Mouse (Mus musculus) intestine, embryonic 14.5 days (tissue): ENCODE results near the gene Dnase1l3. TPM values are rescaled to one million over a fixed set of nuclear protein-coding genes. Genes with fewer than 3 reads are reported as not detected.

Experiments
- ATAC-seq: fragments of 200-750 bp; cut with Nextera tagmentation; replicated peaks from 2 replicates; pipeline ENCODE4 v1.8.0; 2017; ENCODE audit warnings: low read depth, moderate number of reproducible peaks, moderate TSS enrichment, moderate library complexity; ENCODE audit not compliant: low FRiP score, low TSS enrichment
- DNase-seq: peaks from one replicate; pipeline ENCODE4 v3.0.0-alpha.2; 2018; ENCODE audit warnings: low spot score
- H3K27ac ChIP-seq: fragments of 300-500 bp; sonication (generic); 2 replicates; pipeline ENCODE4 v1.5.1; 2014; ENCODE audit warnings: low read depth, mild to moderate bottlenecking, control low read depth
- H3K27me3 ChIP-seq: fragments of 300-500 bp; sonication (generic); replicated peaks from 2 replicates; pipeline ENCODE4 v1.6.1; 2014; ENCODE audit warnings: low read length, control low read depth; ENCODE audit not compliant: control insufficient read depth, insufficient read depth
- H3K36me3 ChIP-seq: fragments of 300-500 bp; sonication (generic); 2 replicates; pipeline ENCODE4 v1.6.1; 2014; ENCODE audit warnings: low read length, control low read depth; ENCODE audit not compliant: control insufficient read depth, insufficient read depth
- H3K4me1 ChIP-seq: fragments of 300-500 bp; sonication (generic); replicated peaks from 2 replicates; pipeline ENCODE4 v1.6.1; 2014; ENCODE audit warnings: low read length, control low read depth, mixed read lengths; ENCODE audit not compliant: control insufficient read depth, insufficient read depth
- H3K4me2 ChIP-seq: fragments of 300-500 bp; sonication (generic); 2 replicates; pipeline ENCODE4 v1.6.1; 2014; ENCODE audit warnings: low read length
- H3K4me3 ChIP-seq: fragments of 300-500 bp; sonication (generic); 2 replicates; pipeline ENCODE4 v1.5.1; 2014; ENCODE audit warnings: low read depth, low read length, control low read depth, mixed read lengths
- H3K9ac ChIP-seq: fragments of 300-500 bp; sonication (generic); 2 replicates; pipeline ENCODE4 v1.6.1; 2014; ENCODE audit warnings: mild to moderate bottlenecking, low read length
- H3K9me3 ChIP-seq: fragments of 300-500 bp; sonication (generic); 2 replicates; pipeline ENCODE4 v1.6.1; 2016; ENCODE audit warnings: low read length, control low read depth; ENCODE audit not compliant: control insufficient read depth
- WGBS: fragments of 180-500 bp; shearing (Covaris S2); extraction: QIAGEN DNeasy Blood & Tissue Kit; methylation state at CpG from one replicate; pipeline ENCODE4 v1.1.7; 2014; 5-methylcytosine and 5-hydroxymethylcytosine counted together
- polyA plus RNA-seq: library from polyadenylated mRNA; unstranded; fragments of >200 nt; fragmentation: Nextera tagmentation; extraction: Ambion mirVana; gene quantifications from 2 replicates; pipeline ENCODE4 v1.2.1, GENCODE M21; 2014

Gene Dnase1l3
- 1.1 TPM in 2 replicates for polyA plus RNA-seq

- no peaks in the 10 kb centered on the region for H3K27me3 ChIP-seq
- ATAC-seq (peak; percentile 47; the same call in 1 of the 2 replicates), DNase-seq (no peak)
- no peaks in the 10 kb centered on the region for H3K36me3 ChIP-seq
- no peaks in the 10 kb centered on the region; the same call in 1 of the 2 replicates for H3K4me1 ChIP-seq
- H3K4me3 ChIP-seq = no peak within 1 kb of the TSS
- no peak within 1 kb of the TSS for H3K4me2 ChIP-seq
- H3K27ac ChIP-seq = no peak within 1 kb of the TSS
- no peak within 1 kb of the TSS for H3K9ac ChIP-seq
- WGBS = 66% methylated on average over 8 of the region's 8 CpGs
- no peaks in the 10 kb centered on the region for H3K9me3 ChIP-seq
Observed at GRCm38 (mm10) chr14:7994271-7994767, at the start of gene Dnase1l3. Gene Dnase1l3, minus strand, starts transcription at chr14:7994573.

- no peak overlapping the region for H3K9ac ChIP-seq
- no peaks in the 10 kb centered on the region for H3K27me3 ChIP-seq
- no peak overlapping the region for H3K27ac ChIP-seq
- WGBS = 91% methylated on average over 9 of the region's 9 CpGs
- no peak for ATAC-seq
- no peak overlapping the region for H3K4me2 ChIP-seq
- no peaks in the 10 kb centered on the region for H3K4me1 ChIP-seq
- no peaks in the 10 kb centered on the region for H3K9me3 ChIP-seq
- no peak for DNase-seq
- peaks cover 8% of the 10 kb centered on the region for H3K36me3 ChIP-seq
- no peak overlapping the region for H3K4me3 ChIP-seq
Observed at GRCm38 (mm10) chr14:8042577-8042976, 48.2 kb upstream of the Dnase1l3 start.

GRCm38 (mm10) chr14:8042120-8042519 is 47.7 kb upstream of the Dnase1l3 start:
- H3K9ac ChIP-seq = no peak overlapping the region
- H3K27ac ChIP-seq = no peak overlapping the region
- no peak overlapping the region for H3K4me2 ChIP-seq
- 86% methylated on average over 2 of the region's 2 CpGs for WGBS
- no peak overlapping the region for H3K4me3 ChIP-seq
- H3K27me3 ChIP-seq = no peaks in the 10 kb centered on the region
- no peaks in the 10 kb centered on the region for H3K9me3 ChIP-seq
- peaks cover 7% of the 10 kb centered on the region for H3K36me3 ChIP-seq
- no peak for ATAC-seq
- no peak for DNase-seq
- no peaks in the 10 kb centered on the region for H3K4me1 ChIP-seq

- H3K27me3 ChIP-seq = no peaks in the 10 kb centered on the region
- no peaks in the 10 kb centered on the region for H3K9me3 ChIP-seq
- no peaks in the 10 kb centered on the region for H3K4me1 ChIP-seq
- H3K27ac ChIP-seq = no peak overlapping the region
- H3K9ac ChIP-seq = no peak overlapping the region
- no peak overlapping the region for H3K4me3 ChIP-seq
- DNase-seq = no peak
- H3K4me2 ChIP-seq = no peak overlapping the region
- H3K36me3 ChIP-seq = no peaks in the 10 kb centered on the region
- no peak for ATAC-seq
- WGBS = 88% methylated on average over 12 of the region's 12 CpGs
Observed at GRCm38 (mm10) chr14:8040911-8041678, 46.7 kb upstream of the Dnase1l3 start.

GRCm38 (mm10) chr14:8040179-8040578 is 45.8 kb upstream of the Dnase1l3 start:
- Histone ChIP-seq H3K4me1 (no peaks in the 10 kb centered on the region), H3K4me2 (no peak overlapping the region), H3K27ac (no peak overlapping the region), H3K4me3 (no peak overlapping the region), H3K9me3 (no peaks in the 10 kb centered on the region), H3K36me3 (no peaks in the 10 kb centered on the region), H3K9ac (no peak overlapping the region), H3K27me3 (no peaks in the 10 kb centered on the region)
- 74% methylated on average over 3 of the region's 3 CpGs for WGBS
- DNase-seq (peak; percentile 23), ATAC-seq (no peak)

GRCm38 (mm10) chr14:8038791-8039448 is 44.5 kb upstream of the Dnase1l3 start:
- ATAC-seq (no peak), DNase-seq (peak; percentile 18)
- H3K4me2 ChIP-seq = no peak overlapping the region
- no peaks in the 10 kb centered on the region for H3K36me3 ChIP-seq
- no peaks in the 10 kb centered on the region for H3K9me3 ChIP-seq
- H3K27ac ChIP-seq = no peak overlapping the region
- H3K4me1 ChIP-seq = no peaks in the 10 kb centered on the region
- WGBS = 80% methylated on average over 7 of the region's 7 CpGs
- H3K9ac ChIP-seq = no peak overlapping the region
- H3K27me3 ChIP-seq = no peaks in the 10 kb centered on the region
- no peak overlapping the region for H3K4me3 ChIP-seq

- Histone ChIP-seq H3K27me3 (no peaks in the 10 kb centered on the region), H3K9me3 (no peaks in the 10 kb centered on the region), H3K4me1 (no peaks in the 10 kb centered on the region), H3K4me2 (no peak overlapping the region), H3K27ac (no peak overlapping the region), H3K36me3 (no peaks in the 10 kb centered on the region), H3K4me3 (no peak overlapping the region), H3K9ac (no peak overlapping the region)
- 75% methylated on average over 5 of the region's 5 CpGs for WGBS
- no peak for ATAC-seq
- peak; percentile 4 for DNase-seq
Observed at GRCm38 (mm10) chr14:8038150-8038549, 43.8 kb upstream of the Dnase1l3 start.

GRCm38 (mm10) chr14:8036406-8036805 is 42.0 kb upstream of the Dnase1l3 start:
- WGBS = 76% methylated on average over 5 of the region's 5 CpGs
- no peak overlapping the region for H3K9ac ChIP-seq
- H3K4me3 ChIP-seq = no peak overlapping the region
- no peaks in the 10 kb centered on the region for H3K27me3 ChIP-seq
- H3K36me3 ChIP-seq = no peaks in the 10 kb centered on the region
- H3K27ac ChIP-seq = no peak overlapping the region
- ATAC-seq (no peak), DNase-seq (no peak)
- H3K4me2 ChIP-seq = no peak overlapping the region
- H3K9me3 ChIP-seq = no peaks in the 10 kb centered on the region
- H3K4me1 ChIP-seq = no peaks in the 10 kb centered on the region
